Mouse (Mus musculus): ENCODE measurements at regions not wholly inside any gene's neighbourhood (a gene's known extent, or its start where the extent isn't known, plus 50 kb on each side); places are given as distances from the start of the nearest gene placed in this dataset.

DNA sequence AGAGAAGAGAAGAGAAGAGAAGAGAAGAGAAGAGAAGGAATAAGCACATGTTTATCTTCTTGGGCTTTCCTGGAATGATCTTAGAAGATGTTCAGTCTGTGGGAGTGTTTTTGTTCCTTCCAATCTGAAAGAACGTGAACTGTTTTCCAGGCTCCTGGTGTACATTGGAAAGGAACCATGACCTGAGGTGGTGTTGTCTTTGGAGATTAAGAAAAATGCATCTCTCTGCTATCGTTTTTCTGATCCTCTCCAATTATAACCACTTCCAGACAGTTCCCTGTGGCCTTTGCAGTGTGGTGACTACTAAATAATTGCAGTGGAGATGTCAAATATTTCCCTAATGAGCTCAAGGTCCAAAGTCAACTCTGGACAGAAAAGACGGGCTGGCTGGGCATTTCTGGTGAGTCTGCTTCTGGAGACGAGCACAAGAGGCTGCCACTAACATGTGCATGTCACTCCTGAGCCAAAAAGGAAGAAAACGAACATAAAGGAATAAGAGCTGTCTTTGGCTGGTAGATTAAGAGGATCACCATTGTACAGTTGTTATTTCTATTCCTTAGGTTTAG, 431.7 kb downstream of the Adgrl2 start:
- DNase-seq: peak in 1 of 2 experiments; percentile 17

DNA sequence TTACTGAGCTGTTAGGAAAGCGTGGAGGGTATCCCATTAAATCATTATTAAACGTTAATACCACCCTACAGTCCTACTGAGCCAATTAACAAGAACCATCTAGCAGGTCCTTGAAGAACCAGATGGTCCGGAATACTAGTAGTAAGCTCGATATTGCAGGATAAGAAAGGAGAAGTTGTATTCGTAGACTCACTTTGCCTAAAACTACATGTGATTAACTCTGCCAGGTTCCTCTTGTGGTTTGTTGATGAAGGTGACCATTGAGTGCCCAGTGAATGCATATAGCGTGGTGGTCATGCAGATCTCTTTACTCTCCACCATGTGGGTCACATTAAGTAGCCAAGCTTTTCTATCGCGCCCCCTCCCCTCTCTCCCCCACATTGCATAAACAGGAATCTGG, 435.0 kb downstream of the Adgrl2 start:
- no peak for DNase-seq

DNA sequence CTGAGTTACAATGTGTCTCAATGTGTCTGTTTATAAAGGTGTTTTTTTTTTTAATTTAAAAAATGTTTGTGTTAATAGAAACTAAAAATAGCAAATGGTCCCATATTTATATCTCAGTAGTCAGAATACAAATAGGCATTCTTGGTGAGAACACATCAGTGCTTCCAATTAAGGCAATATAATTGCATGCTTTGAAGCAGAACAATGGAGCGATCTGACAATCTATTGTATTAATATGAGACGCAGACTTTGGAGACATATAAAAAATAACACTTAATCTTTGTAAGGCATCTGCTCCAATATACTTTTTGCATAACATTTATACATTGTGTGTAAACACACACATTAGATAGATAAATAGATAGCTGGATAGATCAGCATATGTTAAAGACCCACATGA, 439.6 kb downstream of the Adgrl2 start:
- DNase-seq: no peak

DNA sequence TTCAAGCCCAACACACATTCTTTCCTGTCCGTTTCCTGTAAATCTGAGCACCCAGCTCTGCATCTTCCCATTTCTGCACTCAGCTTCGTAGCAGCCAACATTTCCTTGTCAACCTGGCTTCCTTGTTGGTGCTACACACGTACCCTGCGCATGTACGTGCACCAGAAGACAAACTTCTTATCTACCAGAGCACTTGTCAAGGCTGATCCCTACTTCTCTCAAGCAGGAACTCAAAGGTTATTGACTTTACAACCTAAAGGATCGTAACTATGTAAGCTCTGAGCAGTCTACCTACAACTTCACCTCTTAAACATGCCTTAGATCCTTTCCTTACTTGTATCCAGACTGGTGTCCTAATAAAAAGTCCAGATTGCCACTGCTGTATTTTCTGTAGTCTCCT, 445.4 kb downstream of the Adgrl2 start:
- no peak for DNase-seq

DNA sequence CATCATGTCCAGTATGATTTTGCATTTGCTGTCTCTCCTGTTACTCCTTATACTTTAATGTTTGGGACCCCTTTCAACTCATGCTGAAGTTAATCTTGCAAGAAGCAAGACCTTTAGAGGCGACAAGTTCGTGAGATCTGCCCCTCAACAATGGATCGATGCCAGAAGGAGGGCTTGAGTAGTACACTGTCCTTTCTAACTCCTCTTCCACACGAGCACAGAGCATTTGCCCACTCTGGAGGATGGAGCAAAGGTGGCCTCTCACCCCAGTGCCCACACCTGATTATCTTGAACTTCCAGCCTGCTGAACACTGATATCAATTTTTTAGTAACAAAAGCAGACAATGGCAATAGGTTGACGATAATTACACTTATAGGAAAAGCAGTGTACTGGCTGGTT, 448.1 kb downstream of the Adgrl2 start:
- no peak for DNase-seq

DNA sequence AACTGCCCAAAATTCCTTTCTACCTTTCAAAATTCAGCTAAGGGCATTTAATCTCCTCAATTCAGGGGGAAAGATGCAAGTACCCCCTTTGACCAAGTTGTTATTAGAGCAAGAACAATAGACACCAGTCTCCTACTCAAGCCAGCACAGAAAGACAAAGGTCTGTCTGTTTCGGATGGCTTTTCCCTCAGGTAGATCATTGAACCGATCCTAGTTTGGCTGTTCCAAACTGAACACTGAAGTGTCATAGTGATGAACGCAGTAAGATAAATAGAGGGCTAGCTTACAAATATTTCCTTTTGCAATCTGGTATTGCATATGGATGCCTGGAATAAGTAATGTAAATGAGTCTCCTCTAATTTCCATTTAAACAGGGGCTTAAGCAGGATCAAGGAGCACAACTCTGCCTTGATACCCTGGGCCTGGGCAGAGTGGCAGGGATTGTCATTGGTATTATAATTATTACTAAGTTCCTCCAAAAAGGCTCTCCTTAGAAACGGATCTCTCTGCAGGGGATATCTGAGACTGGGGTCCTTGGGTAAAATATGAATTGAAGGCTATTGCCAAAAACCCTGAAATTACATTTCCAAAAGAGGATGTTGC, 452.6 kb downstream of the Adgrl2 start:
- DNase-seq: no peak

DNA sequence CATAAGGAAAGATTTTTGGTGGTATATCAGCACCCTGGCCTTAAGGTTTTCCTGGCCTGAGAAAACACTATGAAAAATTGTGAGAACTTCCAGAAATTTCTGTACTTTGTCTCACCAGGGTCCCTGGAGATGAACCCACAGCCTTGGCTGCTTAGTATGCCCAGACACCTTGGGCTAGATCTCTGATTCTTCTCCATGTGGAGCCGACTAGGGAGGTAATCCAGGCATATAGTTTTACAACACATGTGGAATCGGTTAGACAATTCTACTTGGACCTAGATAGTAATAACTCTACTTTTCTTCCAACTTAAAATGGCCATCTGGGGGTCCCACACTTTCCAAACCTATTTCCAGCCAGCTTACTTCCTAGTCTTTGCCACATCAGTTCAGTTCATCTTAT, 460.5 kb downstream of the Adgrl2 start:
- no peak for DNase-seq

DNA sequence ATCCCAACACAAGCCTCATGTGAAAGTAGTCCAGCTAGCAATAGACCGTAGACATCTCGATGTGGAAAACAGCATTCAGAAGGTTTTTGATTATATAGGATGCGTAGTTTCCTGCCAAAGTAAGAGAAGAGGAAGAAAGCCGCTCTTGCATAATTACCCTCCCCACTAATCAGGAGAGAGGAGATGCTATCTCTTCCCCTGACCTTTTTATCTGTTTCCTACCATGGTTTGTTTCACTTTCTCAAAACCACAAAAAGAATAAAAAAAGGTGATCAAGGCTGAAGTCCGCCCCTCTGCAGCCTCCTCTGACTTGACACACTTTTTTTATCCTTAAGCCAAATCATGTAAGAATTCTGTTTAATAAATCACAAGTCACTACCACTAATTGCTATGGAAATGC, 480.0 kb downstream of the Adgrl2 start:
- DNase-seq: no peak

DNA sequence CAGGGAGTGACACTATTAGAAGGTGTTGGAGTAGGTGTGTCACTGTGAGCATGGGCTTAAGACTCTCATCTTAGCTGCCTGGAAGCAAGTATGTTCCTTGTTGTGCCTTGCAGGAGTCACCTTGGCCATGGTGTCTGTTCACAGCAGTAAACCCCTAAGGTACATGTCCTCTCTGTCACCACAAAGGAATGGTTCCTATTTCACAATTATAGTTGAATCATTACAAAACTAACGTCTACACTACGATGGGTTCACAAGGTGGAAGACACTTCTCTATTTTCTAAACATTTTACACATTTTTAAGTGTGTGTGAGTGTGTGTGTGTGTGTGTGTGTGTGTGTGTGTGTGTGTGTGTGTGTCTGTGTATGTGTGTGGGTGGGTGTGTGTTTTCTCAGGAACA, 485.4 kb downstream of the Adgrl2 start:
- no peak for DNase-seq

DNA sequence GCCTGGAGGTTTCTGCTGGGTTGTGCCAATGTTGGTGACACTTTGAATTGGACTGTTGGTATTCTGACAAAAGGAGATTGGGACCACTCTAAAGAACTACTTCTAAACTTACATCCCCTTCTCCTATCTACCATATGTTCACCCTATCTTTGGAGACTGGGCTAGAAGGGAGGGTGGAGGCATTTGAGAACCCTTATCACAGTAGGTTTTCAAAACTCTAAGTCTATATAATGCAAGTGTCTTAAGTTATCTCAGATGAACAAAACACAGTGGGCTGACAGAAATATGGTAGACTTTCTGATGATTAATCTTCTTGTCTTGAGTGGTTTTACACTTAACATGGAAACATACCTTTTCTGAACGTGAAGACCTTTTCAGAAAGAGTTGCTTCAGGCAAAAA, 486.9 kb downstream of the Adgrl2 start:
- DNase-seq: no peak

DNA sequence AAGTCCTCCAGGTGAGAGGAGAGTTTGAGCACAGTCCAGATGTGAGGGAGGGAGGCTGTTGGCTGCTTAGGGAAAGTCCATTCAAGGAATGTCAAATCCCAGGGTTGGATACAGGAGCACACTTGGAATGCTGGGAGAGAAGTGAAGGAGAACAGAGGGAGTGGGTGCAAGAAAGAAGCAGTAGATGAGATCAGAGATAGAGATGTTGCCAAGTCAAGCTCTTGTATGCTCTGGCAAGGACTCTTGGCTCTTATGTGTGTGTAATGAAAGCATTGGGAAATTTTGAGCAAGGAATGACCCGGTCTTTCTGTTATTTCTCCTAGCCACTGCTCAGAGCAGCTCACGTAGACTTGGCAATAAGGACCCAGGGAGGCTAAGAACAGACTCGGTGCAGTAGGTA, 488.6 kb downstream of the Adgrl2 start:
- DNase-seq: no peak

DNA sequence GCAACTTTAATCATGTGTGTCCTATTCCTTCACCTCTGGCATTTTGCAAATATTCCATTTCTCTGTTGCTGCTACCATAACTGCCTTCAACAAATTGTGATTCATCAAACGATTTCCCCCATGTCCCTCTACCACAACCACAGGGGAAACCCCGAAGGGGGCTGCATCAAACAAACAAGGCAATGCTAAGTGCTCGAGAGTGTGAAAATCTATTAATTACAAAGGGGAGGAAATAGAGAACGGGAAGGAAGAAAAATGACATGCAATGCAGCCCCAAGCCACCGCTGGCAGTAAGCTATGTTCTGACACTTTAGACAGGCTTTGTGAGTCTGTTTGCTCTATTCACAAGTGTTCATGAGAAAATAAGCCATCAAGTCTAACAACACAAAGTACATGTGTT, 493.7 kb downstream of the Adgrl2 start:
- DNase-seq: no peak

DNA sequence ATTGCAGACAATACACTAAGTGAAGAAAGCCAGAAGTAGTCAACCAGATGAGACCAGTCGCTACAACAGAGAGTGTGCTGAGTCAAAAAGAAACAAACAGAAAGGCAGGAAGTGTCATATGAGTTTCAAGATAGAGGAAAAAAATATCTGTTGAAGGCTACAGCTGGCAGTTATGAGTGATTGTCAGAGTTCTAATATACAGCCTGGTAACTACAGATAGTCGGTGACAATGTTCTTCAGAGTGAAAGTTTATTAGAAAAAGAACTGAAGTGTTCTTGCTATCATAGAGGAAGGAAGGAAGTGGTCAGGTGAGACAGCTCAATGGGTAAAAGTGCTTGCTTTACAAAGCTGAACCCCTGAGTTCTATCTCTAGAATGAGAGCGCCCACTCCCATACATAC, 499.1 kb downstream of the Adgrl2 start:
- no peak for DNase-seq

DNA sequence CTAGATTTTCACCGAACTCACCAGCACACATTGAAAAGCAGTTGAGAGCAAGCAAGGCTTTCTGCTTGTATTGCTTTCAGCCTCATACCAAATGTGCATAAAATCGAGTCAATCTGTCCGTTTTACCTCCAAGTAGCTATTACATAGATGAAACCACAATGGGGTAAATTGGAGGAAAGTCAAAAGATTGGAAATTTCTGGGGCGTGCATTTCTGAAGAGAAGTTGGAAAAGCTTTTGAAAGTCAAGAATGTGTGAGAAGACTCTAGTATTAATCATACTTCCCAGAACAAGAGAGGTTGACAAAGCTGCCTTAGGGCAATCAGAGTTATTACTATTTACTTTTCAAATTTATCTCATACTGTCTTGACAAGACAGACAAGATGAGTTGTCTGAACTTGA, 501.2 kb downstream of the Adgrl2 start:
- DNase-seq: no peak

DNA sequence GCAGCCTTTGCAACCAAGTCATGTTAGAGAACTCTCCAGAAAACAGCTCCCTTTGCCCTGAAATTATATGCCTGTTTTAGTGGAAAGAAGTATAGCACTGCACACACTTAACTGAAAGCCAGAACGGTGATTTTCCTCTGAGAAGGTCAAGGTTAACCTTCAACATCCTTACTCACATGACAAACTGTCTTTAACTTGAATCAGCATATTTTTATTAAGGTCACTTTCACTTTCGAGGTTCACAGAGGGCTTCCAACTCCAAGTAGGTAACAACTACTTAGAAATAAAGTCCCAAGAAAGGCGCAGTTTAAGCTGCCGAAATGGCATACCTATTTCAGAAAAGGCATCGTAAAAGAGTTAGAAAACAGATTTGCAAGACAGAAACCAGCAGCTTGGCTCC, 502.4 kb downstream of the Adgrl2 start:
- no peak for DNase-seq

DNA sequence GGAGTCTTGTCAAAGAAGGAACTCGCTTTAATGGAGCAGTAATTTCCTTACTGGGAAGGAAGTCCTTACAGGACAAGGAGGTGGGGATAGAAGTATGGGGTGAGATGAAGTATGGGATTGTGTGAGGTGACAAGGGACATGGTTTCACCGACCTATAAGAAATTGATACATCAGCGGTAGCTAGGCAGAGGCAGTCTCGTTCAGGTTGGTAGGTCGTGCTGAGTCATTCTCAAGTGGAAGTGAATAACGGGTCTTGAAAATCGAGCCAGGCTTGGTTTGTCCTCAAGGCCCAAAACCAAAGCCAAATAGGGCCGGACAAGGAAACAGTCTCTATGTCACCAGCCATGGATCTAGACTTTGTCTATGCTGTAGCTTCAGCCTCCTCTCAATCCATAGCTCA, 514.5 kb downstream of the Adgrl2 start:
- DNase-seq: no peak

DNA sequence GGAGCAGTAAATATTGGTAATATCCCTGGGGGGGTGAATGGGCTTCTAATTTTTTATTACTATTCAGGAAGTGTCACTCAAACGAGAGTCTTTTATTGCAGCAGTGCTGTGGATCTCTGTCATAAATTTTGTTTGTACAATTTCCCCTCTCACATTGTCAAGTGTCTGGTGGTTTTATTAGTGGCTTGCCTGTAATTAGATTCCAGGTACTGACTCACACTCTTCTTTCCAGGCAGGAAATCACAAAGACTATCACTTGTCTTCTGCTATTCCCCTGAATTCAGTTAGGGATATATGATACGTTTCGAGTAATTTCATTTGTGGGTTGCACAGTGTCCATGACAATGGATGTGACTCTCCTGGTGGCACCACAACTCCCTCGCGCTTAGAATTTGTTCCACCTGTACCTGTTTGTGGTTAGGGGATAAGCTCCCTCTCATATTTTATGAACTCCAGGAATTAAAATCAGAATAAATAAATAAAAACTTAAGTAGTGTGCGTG, 517.4 kb downstream of the Adgrl2 start:
- no peak for DNase-seq

DNA sequence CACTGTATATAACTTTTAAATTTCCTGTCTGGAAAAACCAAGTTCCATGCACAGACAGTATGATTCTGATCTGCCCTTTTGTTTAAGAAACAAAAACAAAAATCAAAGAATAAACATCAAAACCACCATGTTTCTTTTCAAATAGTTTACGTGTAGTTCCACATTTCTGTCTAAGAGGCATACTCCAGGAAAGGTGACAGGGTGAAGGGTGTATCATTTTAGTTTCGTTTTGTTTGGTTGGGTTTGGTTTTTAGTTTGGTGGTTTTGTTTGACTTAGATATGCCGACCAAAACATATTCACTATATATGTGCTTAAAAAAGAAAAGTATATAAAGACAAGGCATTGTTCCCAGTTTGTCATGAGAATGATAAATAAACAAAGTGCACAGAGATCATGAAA, 524.9 kb downstream of the Adgrl2 start:
- DNase-seq: no peak

DNA sequence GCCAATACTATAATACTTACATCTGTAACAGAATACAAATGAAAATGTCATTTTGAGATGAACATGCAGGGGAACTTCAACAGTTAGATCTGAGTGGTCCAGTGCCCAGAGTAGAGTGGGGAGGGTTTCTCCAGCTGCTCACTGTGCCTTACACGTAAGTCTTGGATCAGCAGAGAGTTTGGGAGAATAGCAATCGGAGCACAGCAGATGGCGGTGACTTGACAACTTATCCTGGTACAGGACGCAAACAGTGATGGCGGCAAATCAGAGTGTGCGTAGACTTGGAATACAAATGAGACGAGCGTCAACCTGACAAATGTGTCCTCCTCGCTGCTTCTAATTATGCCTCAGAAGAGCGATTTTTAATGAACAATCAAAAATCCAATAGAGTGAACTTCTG, 527.6 kb downstream of the Adgrl2 start:
- no peak for DNase-seq

DNA sequence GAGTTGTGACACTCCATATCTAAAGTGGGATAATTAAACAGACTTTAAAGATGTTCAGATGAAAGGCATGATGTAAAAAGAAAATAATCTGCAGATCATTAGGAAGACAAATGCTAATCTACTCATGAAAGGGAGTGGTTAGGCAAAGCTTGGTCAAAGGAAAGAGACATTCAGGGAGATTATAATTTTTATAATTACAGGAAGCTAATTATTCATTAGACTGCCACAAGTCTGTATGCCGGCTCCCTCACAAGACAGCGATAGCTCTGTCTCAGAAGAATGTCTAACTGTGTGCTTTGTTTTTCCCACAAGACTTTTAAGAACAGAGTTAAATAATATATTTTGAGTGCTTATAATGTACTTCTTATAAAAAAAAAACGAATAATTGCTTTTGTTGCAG, 541.5 kb downstream of the Adgrl2 start:
- no peak for DNase-seq

DNA sequence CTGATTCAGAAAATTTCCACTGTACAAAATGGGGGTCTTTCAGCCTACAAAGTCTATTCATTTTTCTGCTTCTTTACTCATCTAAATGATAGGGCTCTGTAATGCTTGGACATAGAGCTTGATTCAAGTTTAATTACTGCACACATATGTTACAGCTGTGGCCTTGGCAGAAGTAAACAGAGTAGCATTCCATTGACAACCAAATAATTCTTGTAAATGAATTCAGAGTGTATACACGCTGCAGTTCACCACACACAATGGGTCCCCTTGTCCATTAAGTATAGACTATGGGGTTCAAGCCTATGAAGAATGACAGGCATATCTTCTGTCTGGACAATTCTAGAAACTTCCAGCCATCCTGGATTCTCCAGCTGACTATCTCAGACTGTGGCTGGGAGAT, 541.9 kb downstream of the Adgrl2 start:
- no peak for DNase-seq

DNA sequence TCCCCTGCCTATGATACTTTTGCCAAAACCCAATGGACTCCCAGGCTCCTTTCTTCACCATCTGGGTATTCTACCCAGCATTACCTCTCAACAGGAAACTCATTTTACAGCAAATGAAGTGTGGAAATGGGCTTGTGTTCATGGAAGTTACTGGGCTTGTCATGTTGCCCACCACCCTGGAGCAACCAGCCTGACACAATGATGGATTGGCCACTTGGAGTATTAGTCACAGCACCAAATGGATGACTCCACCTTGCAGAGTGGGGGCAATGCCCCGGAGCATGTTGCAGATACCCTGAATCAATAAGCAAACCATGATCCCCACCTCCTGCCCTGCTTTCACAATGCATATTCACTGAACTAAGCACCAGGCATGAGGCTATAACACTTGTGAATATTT, 543.5 kb downstream of the Adgrl2 start:
- DNase-seq: no peak

DNA sequence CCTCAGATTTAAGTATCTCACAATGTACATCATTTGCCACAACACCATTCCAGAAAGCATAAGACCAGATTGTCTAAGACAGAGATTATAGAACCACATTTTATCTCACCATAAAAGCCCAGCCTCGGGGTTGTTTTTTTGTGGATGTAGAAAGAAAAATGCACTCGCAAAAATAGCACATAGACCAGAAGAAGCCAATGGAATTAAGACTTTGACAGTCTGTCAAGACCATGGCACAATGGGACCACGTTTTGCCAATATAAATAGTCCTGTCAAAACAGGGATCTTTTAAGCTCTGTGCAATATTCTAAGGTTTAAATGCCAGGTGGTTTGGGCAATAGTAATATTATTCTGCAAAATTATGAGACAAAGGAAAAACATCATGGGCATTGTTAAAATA, 547.3 kb downstream of the Adgrl2 start:
- DNase-seq: no peak

DNA sequence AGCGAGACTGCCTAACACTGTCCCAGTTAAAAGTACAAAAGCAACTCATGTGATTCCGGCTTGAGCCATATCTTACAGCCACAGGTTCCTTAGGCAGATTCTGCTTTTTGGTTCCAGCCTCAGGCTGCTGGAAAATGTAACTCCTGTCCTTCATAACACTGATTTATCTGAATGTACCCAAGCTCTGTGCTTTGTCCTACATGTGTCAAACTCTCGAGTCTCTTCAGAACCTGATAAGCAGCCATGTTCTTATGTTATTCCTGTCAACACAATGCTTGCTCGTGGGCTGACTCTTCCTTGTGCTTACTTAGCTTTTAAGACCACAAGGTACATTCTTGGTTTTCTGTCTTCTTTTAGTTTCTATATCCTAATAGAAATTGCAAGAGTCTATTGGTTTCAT, 556.3 kb downstream of the Adgrl2 start:
- DNase-seq: no peak

Data from kidney, postnatal 25 days (tissue).